Mouse (Mus musculus): ENCODE data around the gene Slc35e3. TPM values are rescaled to one million over a fixed set of nuclear protein-coding genes. Genes with fewer than 3 reads are reported as not detected.

Slc35e3 gene
- total and polyA plus RNA-seq, 3 experiments = 2.2 to 9.7 (median 5.0) TPM

GRCm38 (mm10) chr10:117774011-117774816 lies 28.0 kb upstream of the Slc35e3 start:
- H3K4me2 ChIP-seq (ENCODE audit: insufficient read depth, low read depth, poor library complexity, severe bottlenecking) = no peak overlapping the region
- no peaks in the 10 kb centered on the region for H3K27me3 ChIP-seq (replicated peaks)
- no peak overlapping the region for H3K9ac ChIP-seq (ENCODE audit: insufficient read depth, low read depth)
- H3K79me2 ChIP-seq (replicated peaks; ENCODE audit: control insufficient read depth, extremely low read depth, insufficient read depth, poor library complexity, severe bottlenecking) = no peaks in the 10 kb centered on the region
- H3K36me3 ChIP-seq (replicated peaks in 1 of 2; ENCODE audit: control insufficient read depth in 1 of 2, insufficient read depth in 1 of 2, low read length in 1 of 2) = peaks cover 71 to 93% of the 10 kb centered on the region in 2 experiments
- DNase-seq (ENCODE audit: extremely low read depth) = no peak
- H3K9me3 ChIP-seq (replicated peaks; ENCODE audit: low read length) = no peaks in the 10 kb centered on the region
- H3K4me1 ChIP-seq (ENCODE audit: control insufficient read depth in 1 of 2, insufficient read depth in 2 of 2) = no peaks in the 10 kb centered on the region
- in situ Hi-C loops (cut with MboI; ENCODE audit: low pct_ligation_motif_present, low pct_unique_long_range_greater_than_20kb, low sequenced_read_pairs) (no loop called here), dilution Hi-C loops (cut with MboI; ENCODE audit: extremely low pct_ligation_motif_present, extremely low pct_unique_long_range_greater_than_20kb, low sequenced_read_pairs) (no loop called here)
- TF ChIP-seq JUND (conservative IDR thresholded peaks at IDR 0.05; ENCODE audit: low read depth, low read length) (no peak), ZC3H11A (IDR thresholded peaks at IDR 0.05; ENCODE audit: low read depth, low read length) (no peak), BHLHE40 (IDR thresholded peaks at IDR 0.05; ENCODE audit: low read depth, low read length) (no peak), POLR2A (IDR thresholded peaks at IDR 0.05; ENCODE audit: low read depth, low read length) (no peak), CTCF (conservative IDR thresholded peaks at IDR 0.05 in 1 of 2, IDR thresholded peaks at IDR 0.05 in 1 of 2; ENCODE audit: low read depth in 2 of 2, low read length in 2 of 2) (no peak), RAD21 (IDR thresholded peaks at IDR 0.05; ENCODE audit: low read depth, low read length) (no peak), ELF1 (IDR thresholded peaks at IDR 0.05; ENCODE audit: low read depth, low read length) (no peak), MYC (IDR thresholded peaks at IDR 0.05; ENCODE audit: low read depth, low read length) (no peak), E2F4 (IDR thresholded peaks at IDR 0.05; ENCODE audit: insufficient replicate concordance, low read depth, low read length) (no peak), SMC3 (IDR thresholded peaks at IDR 0.05; ENCODE audit: low read depth, low read length) (no peak), NELFE (IDR thresholded peaks at IDR 0.05; ENCODE audit: low read depth, low read length) (no peak), USF1 (IDR thresholded peaks at IDR 0.05; ENCODE audit: low read depth, low read length) (no peak), TCF12 (IDR thresholded peaks at IDR 0.05; ENCODE audit: low read depth, low read length) (no peak), KAT2A (IDR thresholded peaks at IDR 0.05; ENCODE audit: insufficient replicate concordance, low read length) (no peak)
- no peak overlapping the region for H3K27ac ChIP-seq (ENCODE audit: insufficient read depth, low read depth)
- H3K4me3 ChIP-seq (replicated peaks in 1 of 3; ENCODE audit: low read depth in 2 of 3, low read length in 2 of 3, poor library complexity in 1 of 3) = no peak overlapping the region

DNA sequence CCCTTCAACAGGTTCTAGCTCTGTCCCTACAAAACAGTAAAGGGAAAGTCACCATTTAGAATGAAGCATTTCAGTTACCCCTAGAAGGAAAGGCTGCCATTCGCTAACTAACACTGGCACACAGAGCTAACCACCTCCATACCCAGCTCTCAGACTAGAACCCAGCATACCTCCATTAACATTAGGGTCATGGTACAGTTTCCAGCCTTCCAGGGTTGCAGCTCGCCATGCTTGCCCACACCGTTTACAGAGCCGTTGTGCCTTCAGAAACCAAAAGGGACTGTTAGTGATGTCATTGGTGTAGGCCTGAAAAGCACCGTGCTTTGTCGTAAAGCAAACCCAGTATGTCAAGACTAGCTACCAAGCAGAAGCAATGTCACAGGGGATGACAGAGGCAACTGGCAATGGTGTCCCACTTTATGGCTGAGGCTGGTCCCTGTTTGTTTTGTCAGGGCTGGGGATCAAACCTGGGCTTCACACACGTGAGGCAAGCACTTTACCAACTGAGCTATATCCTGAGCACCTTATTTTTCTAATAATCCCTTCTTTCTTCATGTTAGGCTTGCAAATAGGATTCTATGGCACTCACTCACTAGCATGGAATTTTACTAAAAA lies 27.0 kb upstream of the Slc35e3 start:
- dilution Hi-C loops (cut with MboI; ENCODE audit: extremely low pct_ligation_motif_present, extremely low pct_unique_long_range_greater_than_20kb, low sequenced_read_pairs) = no loop called here
- Histone ChIP-seq H3K4me3 (replicated peaks in 1 of 3; ENCODE audit: low read depth in 2 of 3, low read length in 2 of 3, poor library complexity in 1 of 3) (no peak overlapping the region), H3K9ac (ENCODE audit: insufficient read depth, low read depth) (no peak overlapping the region), H3K27me3 (replicated peaks) (no peaks in the 10 kb centered on the region), H3K36me3 (replicated peaks in 1 of 2; ENCODE audit: control insufficient read depth in 1 of 2, insufficient read depth in 1 of 2, low read length in 1 of 2) (peaks cover 67 to 88% of the 10 kb centered on the region in 2 experiments), H3K79me2 (replicated peaks; ENCODE audit: control insufficient read depth, extremely low read depth, insufficient read depth, poor library complexity, severe bottlenecking) (no peaks in the 10 kb centered on the region), H3K9me3 (replicated peaks; ENCODE audit: low read length) (no peaks in the 10 kb centered on the region), H3K27ac (ENCODE audit: insufficient read depth, low read depth) (no peak overlapping the region), H3K4me2 (ENCODE audit: insufficient read depth, low read depth, poor library complexity, severe bottlenecking) (no peak overlapping the region), H3K4me1 (ENCODE audit: control insufficient read depth in 1 of 2, insufficient read depth in 2 of 2) (no peaks in the 10 kb centered on the region)
- in situ Hi-C loops (cut with MboI; ENCODE audit: low pct_ligation_motif_present, low pct_unique_long_range_greater_than_20kb, low sequenced_read_pairs) = no loop called here
- DNase-seq (ENCODE audit: extremely low read depth) = no peak
- TF ChIP-seq ZKSCAN1 (IDR thresholded peaks at IDR 0.05; ENCODE audit: borderline replicate concordance, low read depth, low read length) = no peak
- no peak for TF ChIP-seq TBP (conservative IDR thresholded peaks at IDR 0.05; ENCODE audit: low read depth, low read length)
- TF ChIP-seq USF2 (conservative IDR thresholded peaks at IDR 0.05; ENCODE audit: low read depth, low read length) = no peak
- TF ChIP-seq ZMIZ1 (IDR thresholded peaks at IDR 0.05; ENCODE audit: low read depth, low read length) = no peak
- TF ChIP-seq BHLHE40 (IDR thresholded peaks at IDR 0.05; ENCODE audit: low read depth, low read length) = no peak
- no peak for TF ChIP-seq ELF1 (IDR thresholded peaks at IDR 0.05; ENCODE audit: low read depth, low read length)
- no peak for TF ChIP-seq MYC (IDR thresholded peaks at IDR 0.05; ENCODE audit: low read depth, low read length)
- no peak for TF ChIP-seq JUND (conservative IDR thresholded peaks at IDR 0.05; ENCODE audit: low read depth, low read length)
- no peak for TF ChIP-seq RCOR1 (conservative IDR thresholded peaks at IDR 0.05; ENCODE audit: low read depth, low read length)
- TF ChIP-seq MEF2A (IDR thresholded peaks at IDR 0.05; ENCODE audit: borderline replicate concordance, low read depth, low read length) = no peak
- no peak for TF ChIP-seq EP300 (IDR thresholded peaks at IDR 0.05; ENCODE audit: low read length)
- TF ChIP-seq TCF12 (IDR thresholded peaks at IDR 0.05; ENCODE audit: low read depth, low read length) = no peak
- no peak for TF ChIP-seq MAX (IDR thresholded peaks at IDR 0.05; ENCODE audit: low read length)
- TF ChIP-seq IRF4 (IDR thresholded peaks at IDR 0.05; ENCODE audit: low read depth, low read length) = no peak
- no peak for TF ChIP-seq RAD21 (IDR thresholded peaks at IDR 0.05; ENCODE audit: low read depth, low read length)
- TF ChIP-seq JUN (IDR thresholded peaks at IDR 0.05; ENCODE audit: insufficient read depth, low read depth, low read length) = no peak
- no peak for TF ChIP-seq NELFE (IDR thresholded peaks at IDR 0.05; ENCODE audit: low read depth, low read length)
- TF ChIP-seq PAX5 (IDR thresholded peaks at IDR 0.05; ENCODE audit: low read length) = no peak
- TF ChIP-seq ETS1 (conservative IDR thresholded peaks at IDR 0.05; ENCODE audit: low read depth, low read length) = no peak
- TF ChIP-seq MAZ (IDR thresholded peaks at IDR 0.05; ENCODE audit: low read depth, low read length) = no peak

Measured in CH12.LX (cell line).